Mouse (Mus musculus) mouse embryonic stem cell (cell line): ENCODE data around the gene Clec2g.
"Not testable (repeated sequence)": the region's sequence is repeated elsewhere in the genome, so short reads cannot be mapped to it uniquely, and the experiment has no call there.

Source experiments
- in situ Hi-C, 2 experiments: fragments of 300-500 bp; cut with MboI; formaldehyde crosslinking; loops; 1 replicate in 1 of 2; 3 replicates in 1 of 2; pipeline ENCODE4 v1.14.3; 2019 to 2020; ENCODE audit warnings: low sequenced_read_pairs in 2 of 2, low pct_unique_long_range_greater_than_20kb in 1 of 2, mixed read lengths in 1 of 2; ENCODE audit not compliant: unreplicated experiment in 1 of 2

Gene Clec2g

DNA sequence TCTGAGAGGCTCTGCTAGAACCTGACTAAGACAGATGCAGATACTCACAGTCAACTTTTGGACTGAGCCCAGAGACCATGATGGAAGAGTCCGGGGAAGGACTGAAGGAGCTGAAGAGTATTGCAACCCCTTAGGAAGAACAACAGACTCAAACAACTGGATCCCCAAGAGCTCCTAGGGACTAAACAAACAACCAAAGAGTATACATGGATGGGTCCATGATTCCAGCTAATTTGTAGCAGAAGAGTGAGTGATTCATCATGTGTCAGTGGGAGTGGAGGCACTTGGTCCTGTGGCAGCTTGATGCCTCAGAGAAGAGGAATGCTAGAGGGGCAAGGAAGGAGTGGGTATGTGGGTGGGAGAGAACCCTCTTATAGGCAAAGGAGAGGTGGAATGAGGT, 35.6 kb downstream of the Clec2g start:
- in situ Hi-C loops = loop anchor here in 1 of 2 experiments (10.0 kb wide), 1 partner anchor 85 kb away; the partner anchor contains the start of gene Clec2i

DNA sequence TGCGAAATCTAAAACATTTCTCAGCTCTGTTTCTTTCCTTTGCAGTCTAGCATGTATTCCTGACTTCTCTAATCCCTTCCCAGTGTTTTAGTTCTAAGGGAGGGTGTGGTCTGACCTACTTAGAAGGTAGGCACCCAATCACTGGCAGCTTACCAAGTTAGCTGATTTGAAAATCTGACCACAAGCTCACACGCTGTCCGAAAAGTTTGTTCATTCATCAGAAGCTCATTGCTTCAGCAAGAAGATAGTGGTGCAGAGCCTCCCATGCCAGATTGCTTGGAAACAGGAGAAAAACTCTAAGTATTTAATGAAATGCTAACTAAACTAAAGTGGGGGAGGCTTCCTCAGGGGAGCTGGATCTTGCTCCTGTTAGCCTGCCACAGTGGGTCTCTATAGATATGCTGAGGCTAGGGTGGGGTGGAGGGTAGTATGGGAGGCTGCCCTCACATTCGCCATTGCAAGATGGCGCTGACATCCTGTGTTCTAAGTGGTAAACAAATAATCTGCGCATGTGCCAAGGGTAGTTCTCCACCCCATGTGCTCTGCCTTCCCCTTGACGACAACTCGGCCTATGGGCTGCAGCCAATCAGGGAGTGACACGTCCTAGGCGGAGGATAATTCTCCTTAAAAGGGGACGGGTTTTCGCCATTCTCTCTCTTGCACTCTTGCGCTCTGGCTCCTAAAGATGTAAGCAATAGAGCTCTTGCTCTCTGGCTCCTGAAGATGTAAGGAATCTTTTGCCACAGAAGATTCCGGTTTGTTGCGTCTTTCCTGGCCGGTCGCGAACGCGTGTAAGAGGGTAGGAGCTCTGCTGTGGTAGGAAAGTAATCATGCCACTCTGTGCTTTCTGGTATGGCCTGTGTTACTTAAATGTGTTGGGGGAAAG, 36.6 kb downstream of the Clec2g start:
- in situ Hi-C loops = loop anchor here in 1 of 2 experiments (10.0 kb wide), 1 partner anchor 86 kb away; the partner anchor contains the start of gene Clec2i

DNA sequence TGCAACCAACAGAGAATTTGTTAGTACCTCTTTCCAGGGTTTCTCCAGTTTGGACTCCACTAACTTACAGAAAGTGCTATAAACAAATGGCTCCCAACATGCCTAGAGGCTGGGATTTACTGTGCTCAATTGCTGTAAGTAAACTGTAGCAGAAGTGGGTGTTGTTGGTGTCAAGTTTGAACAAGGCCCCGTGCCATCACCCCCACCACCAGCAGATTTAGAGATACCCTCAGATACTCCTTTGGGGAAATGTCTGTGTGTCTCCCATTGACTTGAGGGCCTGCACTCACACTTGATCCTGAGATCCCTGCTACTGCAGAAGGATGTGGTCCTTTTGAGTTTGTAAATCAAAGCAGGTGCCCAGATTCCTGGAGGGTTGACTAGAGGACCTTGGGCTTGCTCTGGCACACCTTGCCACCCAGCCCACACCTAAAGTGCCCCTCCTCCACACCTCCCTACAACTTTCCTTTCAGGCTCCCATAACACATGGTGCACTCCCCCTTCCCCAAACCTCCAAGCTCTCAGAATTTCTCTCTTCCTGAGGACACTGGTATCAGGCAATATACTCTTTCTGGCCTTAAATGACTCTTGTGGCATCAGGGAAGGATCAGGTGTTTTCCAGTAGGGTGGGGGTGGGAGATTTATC, 37.3 kb downstream of the Clec2g start:
- in situ Hi-C loops = loop anchor here in 1 of 2 experiments (10.0 kb wide), 1 partner anchor 87 kb away; the partner anchor contains the start of gene Clec2i

DNA sequence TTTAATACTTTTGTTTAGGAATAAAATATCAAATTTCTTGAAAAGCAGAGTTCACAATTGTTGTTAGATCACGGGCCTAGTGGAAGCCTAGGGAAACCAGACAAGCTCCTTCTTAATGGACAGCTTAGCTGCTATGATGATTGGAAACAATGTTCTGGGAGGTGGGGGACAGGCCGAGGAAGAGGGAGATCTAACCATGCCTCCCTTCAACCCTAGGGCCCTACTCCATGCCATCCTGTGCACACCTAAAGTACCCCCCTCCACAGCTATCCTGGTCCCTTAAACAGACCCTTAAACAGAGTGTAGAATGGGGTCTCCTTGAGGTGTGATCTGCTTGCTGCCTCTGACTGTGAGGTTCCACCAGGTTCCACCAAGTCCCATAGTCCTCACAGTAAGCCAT, 38.0 kb downstream of the Clec2g start:
- in situ Hi-C loops = loop anchor here in 1 of 2 experiments (10.0 kb wide), 1 partner anchor 87 kb away; the partner anchor contains the start of gene Clec2i

DNA sequence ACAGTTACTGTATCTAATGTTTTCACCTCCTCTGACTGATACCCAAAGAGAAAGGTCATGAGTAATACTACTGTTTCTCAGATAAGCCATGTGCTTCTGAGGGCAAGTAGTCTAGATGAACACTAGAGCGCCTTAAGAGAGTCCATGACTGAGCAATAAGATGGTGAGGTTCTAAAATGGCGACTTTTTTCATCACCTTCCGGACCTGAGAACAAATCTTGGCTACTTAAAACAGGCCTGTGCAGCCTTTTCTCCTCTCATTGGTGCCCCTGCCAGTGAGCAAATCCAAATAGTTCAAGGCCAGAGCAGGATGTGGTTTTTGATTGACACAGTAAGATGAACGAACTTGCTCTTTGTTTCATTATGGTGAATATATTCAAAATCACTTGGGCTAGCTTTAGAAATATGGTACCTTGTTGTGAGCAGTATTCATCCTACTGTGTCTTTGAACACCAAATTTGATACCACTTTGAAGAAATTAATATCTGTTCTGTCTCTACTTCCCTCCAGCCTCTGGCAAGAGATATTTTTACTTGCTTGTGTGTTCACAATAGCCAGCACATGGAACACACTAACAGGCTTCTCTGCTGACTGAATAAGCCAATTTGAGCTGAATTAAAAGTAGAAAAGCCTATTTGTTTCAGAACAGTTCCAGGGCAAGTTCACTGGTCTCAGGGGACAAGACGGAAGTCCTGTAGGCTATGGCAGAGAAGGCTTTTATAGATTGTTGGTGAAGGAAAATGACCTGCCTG, 38.7 kb downstream of the Clec2g start:
- in situ Hi-C loops = loop anchor here in 1 of 2 experiments (10.0 kb wide), 1 partner anchor 88 kb away; the partner anchor contains the start of gene Clec2i

DNA sequence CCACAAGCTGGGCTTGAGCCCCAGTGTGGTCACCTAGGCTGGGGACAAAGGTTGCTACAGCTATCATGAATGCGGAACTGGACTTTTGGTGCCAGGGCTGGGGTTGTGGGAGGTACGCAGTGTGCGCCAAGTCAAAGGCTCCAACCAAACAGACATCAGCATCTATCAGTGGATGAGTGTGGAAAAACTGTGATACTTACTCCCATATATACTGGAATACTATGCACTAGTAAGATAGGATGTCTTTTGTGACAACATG, 39.2 kb downstream of the Clec2g start:
- in situ Hi-C loops = loop anchor here in 1 of 2 experiments (10.0 kb wide), 1 partner anchor 89 kb away; the partner anchor contains the start of gene Clec2i

DNA sequence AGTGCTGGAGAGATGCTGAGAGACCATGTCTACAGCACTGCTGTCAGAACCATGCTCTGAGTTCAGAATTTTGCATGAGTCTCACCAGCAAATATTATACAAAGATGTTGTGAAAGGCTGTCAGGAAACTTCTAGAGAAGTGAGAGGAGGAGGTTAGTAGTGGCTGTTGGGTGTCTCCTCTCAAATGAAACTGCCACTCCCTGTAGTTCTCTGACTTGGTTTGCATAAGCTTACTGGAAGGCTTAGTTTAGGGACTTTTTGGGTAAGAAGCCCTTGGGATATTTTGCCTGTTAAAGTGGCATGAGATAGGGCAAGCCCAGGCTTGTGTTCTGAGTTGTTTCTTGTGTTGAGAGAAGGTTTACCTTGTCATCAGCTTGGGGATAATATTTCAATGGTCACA, 40.7 kb downstream of the Clec2g start:
- in situ Hi-C loops = loop anchor here in 1 of 2 experiments (10.0 kb wide), 1 partner anchor 90 kb away; the partner anchor contains the start of gene Clec2i

DNA sequence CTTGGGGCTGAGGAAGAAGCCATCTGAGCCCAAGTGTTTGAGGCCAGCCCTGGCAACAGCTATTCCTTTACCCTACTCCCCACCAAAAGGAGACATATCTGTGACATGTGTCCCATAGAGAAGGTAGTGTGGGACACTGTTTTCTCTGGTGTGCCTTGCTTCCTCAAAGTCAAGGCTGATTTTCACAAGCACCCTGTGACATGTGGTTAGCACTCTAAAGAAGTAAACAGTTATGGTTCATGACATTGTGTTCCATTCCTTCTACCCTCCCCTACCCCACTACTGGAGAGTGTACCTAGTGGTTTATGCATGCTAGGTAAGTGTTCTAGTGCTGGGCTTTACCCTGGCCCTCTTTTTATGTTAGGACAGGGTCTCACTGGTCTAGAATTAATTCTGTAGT, 42.0 kb downstream of the Clec2g start:
- in situ Hi-C loops = loop anchor here in 1 of 2 experiments (10.0 kb wide), 1 partner anchor 91 kb away; the partner anchor contains the start of gene Clec2i

DNA sequence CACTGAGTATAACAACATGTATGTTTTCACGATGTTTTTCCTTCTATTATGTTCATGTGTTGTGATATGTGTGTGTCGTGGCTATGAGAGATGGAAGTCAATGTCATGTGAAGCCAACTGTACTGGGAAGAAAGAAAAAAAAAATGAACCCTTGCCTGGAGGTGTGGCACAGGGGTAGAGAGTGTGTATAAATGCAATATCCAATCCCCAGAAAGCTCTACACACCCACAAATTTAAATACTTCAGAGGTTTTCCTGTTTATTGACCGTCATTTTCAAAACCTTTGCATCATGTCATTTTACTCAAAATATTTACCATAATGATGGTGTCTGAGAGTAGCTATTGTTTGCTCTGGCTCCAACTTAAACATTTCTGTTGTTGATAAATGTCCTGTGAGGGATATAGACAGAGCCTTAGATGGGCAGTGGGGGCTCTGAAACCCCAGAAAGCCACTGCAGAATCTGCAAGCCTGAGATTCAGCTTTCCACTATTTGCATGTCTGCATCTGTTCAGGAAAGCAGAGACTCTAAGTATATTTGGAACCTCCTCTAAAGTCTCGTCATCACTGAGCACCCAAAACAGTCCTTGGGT, 47.9 kb downstream of the Clec2g start:
- in situ Hi-C loops = not testable (repeated sequence)

DNA sequence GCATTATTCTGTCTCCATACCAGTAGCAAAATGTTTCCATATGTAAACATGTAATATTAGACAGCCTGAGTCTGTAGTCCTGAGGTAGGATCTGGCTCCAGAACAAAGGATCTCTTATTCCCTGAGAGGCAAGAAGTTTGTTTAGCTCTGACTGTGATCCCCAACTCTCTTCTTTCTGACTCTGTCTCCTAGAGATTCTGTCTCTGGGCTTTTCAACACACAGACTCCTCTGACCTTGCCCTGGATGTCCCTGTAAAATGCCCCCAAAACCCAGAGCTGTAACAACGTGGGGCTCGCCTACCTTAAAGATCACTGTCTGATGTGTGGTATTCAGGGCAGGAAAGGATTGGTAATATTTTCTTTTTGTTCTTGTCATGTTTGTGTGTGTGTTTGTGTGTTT, 58.2 kb downstream of the Clec2g start:
- in situ Hi-C loops = no loop called here

DNA sequence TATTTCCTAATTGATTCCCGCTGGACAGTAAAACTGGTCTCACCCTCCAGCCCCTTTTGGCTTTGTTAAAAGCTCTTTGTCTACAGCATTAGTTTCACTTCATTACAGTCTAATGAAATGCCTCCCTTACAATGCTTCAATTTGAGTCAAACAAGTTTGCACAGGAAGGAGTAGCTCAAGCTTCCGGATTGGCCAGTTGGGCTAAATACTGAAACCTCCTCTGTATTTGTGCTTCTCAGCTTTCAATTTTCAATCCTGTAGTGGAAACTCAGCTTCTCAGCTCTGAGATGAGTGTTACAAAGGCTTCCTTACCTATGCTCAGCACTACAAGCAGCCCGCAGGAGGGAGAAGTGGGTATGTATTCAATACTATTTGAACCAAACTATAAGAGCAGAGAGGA, 58.6 kb downstream of the Clec2g start:
- in situ Hi-C loops = no loop called here

DNA sequence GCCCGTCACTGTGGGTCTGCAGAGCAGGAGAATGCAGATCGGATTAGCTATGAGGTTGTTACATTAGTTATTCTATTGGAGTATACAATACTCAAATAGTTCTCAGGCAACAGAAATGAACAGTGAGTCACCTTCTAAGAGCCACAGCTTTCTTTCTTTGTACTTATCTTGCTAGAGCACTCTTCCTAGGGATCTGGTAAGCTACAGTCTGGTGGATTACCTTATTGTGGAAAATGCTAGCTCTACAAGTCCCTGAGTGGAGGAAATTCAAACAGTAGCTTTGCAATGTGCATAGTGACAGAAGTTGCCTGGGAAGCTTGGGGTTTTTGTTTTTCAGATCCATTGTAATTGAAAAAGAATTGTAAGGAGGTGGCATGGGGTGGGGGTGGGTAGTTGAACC, 59.0 kb downstream of the Clec2g start:
- in situ Hi-C loops = no loop called here

DNA sequence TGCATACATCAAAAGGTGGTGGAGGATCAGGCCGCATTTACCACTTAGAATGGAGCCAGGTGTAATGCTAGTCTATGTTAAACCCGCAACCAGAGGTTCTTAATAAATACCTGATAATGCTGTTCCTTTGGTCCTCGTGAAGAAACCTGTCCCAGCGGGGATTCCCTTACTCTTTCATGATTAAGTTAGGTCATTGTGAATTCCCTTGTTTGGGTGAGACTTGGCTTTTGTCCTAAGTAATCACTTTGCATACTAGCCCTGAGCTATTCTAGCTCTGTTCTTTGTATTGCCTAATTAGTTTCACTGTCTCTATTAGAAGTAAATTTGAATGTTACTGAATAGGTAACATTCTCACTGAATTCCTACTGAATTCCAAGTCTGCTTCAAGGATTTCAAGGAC, 60.2 kb downstream of the Clec2g start:
- in situ Hi-C loops = no loop called here

DNA sequence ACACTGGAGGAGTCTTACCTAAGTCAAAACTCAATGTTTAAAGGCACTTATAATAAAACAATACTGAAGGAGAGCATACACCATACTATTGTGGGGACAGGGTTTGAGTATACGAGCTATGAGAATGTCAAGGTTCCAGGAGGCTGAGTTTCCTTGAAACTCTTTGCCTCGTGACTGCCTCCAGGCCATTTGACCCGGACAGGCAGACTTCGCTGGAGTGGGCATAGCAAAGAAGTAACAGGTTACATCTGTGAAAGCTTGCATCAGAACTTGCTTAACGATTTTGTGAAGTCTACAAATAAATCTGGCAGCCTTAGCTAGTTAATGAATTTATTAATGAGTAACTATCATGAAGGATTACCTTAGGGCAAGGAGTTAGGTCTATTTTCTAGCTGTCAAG, 60.6 kb downstream of the Clec2g start:
- in situ Hi-C loops = no loop called here

DNA sequence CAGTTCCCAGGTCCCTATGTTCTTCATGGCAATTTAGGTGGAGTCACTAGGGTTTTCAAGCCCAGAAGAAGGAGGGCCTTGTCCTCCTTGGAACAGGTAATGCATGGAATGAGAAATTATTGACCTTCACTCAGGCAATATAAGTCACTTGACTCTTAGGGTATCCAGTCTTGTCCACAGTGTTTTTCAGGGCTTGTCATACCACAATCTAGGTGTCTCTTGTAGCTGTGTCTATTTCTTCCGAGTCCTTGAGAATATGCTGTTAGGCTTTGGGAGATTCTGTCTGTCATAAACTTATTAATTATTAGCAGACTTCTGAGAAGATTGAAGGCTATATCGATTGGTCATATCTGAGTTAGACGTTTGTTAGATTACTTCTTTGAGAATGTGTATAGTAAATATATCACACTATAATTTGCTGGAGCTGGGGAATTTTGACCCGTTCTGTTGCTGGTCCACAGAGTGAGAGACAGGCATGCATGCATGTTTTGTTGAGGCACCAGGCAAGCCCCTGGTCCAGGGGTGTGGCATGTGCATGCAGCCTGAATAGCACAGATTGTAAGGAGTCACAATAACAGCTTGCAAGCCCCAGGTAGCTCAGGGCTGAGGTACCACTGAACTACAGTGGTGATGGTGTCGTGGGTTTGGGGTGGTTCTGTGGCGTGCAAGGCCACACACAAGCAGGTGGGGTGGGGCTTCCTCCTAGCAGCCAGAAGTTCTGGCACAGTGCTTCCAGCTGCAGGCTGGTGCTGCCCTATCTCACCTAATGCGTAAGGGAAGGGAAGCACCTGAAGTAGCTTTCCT, 61.3 kb downstream of the Clec2g start:
- in situ Hi-C loops = no loop called here

DNA sequence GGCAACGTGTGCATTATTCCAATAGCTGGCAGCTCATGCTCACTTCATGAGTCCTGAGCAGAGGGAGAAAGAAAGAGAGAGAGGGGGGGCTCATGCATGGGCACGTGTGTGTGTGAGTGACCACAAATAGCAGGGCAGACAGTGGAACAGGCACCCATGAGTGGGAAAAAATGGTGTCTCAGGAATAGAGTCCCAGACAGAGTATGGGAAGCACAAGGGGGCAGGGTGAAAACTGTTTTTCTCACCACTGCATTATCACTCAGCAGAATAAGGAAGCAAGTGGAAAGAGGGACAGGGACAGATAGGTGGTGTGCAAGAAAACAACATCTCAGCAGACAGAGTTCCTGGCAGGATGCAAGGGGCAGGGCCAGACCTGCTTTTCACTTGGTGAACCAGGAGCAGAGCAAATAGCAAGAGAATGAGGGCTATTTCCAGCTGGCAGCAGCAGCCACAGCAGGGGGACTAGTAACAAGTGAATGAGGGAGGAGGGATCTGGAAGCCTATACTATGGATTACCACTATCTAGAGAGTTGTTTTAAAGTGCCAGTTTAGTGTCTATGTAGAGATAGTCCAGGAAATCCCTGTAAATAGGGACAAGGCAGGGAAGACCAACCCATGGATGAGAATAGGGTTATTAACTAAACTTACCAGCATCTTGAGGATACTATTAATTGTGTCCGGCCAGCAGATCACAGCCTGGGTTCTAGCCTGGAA, 62.0 kb downstream of the Clec2g start:
- in situ Hi-C loops = no loop called here

DNA sequence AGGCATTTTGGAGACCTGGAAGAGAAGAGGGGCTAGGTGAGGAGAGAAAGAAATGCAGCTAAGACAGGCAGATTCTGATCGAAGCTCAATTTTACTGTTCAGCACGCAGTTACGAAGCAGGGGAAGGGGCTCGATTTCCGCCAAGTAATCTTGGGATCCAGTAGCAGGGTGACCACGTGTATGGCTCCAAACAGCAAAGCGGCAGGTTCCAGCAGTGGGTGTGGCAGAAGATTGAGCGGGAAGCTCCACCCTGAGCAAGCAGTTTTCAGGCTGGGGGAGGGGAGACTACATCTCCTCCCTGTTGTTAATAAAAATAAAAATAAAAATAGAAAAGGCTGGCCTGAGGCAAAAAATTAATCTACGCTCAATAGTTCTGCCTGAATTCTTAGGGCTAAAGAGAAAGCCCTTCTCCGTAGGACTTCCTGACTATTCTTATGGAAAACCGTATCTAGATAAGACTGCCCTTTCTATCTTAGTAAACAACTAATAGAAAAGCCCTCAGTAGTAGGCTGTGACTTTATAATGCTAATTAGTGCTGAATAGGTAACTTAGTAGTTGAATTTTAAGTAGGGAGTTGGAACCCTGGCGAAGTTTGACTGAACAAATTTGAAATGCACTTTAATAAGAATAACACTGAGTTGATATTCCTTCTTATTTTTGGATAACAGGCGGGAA, 62.7 kb downstream of the Clec2g start:
- in situ Hi-C loops = no loop called here
